Mouse (Mus musculus): ENCODE measurements at regions not wholly inside any gene's neighbourhood (a gene's known extent, or its start where the extent isn't known, plus 50 kb on each side); places are given as distances from the start of the nearest gene placed in this dataset.

DNA sequence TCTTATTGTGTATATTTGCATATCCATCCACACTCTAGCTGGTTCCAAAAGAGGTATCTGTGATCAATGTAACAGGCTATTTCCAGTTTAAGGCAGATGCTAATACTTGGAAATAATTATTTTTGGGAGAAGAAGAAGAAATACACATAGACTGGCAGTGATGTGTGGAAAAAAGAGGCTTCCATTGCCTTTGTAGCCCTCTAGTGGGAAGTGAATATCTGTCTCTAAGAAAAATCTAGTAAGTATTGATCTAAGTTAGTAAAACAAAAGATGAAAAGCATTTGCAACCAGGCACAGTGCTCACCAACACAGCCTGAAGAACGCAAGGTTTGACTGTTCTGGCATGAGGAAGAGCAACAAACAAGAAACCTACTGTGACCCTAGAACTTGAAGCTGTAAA is 488.9 kb upstream of the Crim1 start:
- no peaks in the 10 kb centered on the region for H3K36me3 ChIP-seq (ENCODE audit: control insufficient read depth, insufficient read depth, low read length)
- TF ChIP-seq POLR2A (IDR thresholded peaks at IDR 0.05; ENCODE audit: low read depth, low read length) (no peak), CTCF (conservative IDR thresholded peaks at IDR 0.05; ENCODE audit: insufficient read depth, insufficient read length, low read depth, low read length) (no peak)
- no peak overlapping the region for H3K4me3 ChIP-seq (ENCODE audit: insufficient read depth, low read depth, low read length)
- H3K27me3 ChIP-seq (replicated peaks; ENCODE audit: control insufficient read depth, insufficient read depth, low read length): no peaks in the 10 kb centered on the region
- 74% methylated on average over 1 of the region's 1 CpGs for whole genome bisulfite sequencing
- DNase-seq: no peak
- H3K27ac ChIP-seq (ENCODE audit: insufficient read depth, low read depth, low read length): no peak overlapping the region
- H3K4me1 ChIP-seq (ENCODE audit: control insufficient read depth, insufficient read depth, low read length): no peaks in the 10 kb centered on the region

DNA sequence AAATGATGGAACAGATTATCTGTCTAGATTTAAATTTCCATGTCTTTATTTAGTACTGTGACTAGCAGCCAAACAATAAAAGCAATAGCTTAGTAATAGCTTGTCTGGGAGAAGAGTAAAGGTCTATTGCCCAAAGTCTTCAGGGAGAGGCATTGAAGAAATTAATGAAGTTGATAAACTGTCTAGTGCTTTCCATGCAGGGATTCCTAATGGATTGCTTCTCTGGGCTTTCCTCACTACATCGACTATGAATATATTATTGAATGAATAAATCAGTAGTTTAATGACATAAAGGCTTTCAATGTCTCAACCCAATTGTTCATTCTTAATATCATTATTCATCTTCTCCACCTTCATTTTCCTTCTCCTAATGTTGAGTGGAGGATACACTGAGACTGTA is 487.9 kb upstream of the Crim1 start:
- no peak overlapping the region for H3K27ac ChIP-seq (ENCODE audit: insufficient read depth, low read depth, low read length)
- DNase-seq: no peak
- H3K4me1 ChIP-seq (ENCODE audit: control insufficient read depth, insufficient read depth, low read length): no peaks in the 10 kb centered on the region
- no peaks in the 10 kb centered on the region for H3K36me3 ChIP-seq (ENCODE audit: control insufficient read depth, insufficient read depth, low read length)
- WGBS: 89% methylated on average over 1 of the region's 1 CpGs
- no peaks in the 10 kb centered on the region for H3K27me3 ChIP-seq (replicated peaks; ENCODE audit: control insufficient read depth, insufficient read depth, low read length)
- no peak overlapping the region for H3K4me3 ChIP-seq (ENCODE audit: insufficient read depth, low read depth, low read length)
- TF ChIP-seq POLR2A (IDR thresholded peaks at IDR 0.05; ENCODE audit: low read depth, low read length): no peak

DNA sequence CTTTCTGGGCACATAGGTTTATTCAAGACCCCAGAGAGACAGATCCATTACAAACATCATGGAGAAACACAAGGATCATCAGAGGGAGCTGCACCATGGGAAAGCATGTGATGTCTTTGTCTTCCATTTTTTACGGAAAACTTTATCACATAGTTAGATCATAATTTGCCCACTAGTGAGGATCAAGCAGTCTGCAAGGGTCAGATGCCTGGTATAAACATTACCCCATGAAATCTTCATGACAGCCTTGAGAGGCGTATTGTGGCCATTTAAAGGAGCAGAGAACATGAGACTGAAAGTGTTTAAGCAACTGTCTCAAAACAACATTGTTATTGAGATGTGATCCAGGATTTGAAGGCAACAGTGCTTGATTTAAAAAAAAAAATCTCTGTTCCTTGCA is 481.6 kb upstream of the Crim1 start:
- 82% methylated on average over 2 of the region's 2 CpGs for WGBS
- H3K27me3 ChIP-seq (replicated peaks; ENCODE audit: control insufficient read depth, insufficient read depth, low read length): no peaks in the 10 kb centered on the region
- TF ChIP-seq POLR2A (IDR thresholded peaks at IDR 0.05; ENCODE audit: low read depth, low read length): no peak
- no peak for TF ChIP-seq CTCF (conservative IDR thresholded peaks at IDR 0.05; ENCODE audit: insufficient read depth, insufficient read length, low read depth, low read length)
- no peaks in the 10 kb centered on the region for H3K36me3 ChIP-seq (ENCODE audit: control insufficient read depth, insufficient read depth, low read length)
- no peaks in the 10 kb centered on the region for H3K4me1 ChIP-seq (ENCODE audit: control insufficient read depth, insufficient read depth, low read length)
- no peak overlapping the region for H3K27ac ChIP-seq (ENCODE audit: insufficient read depth, low read depth, low read length)
- H3K4me3 ChIP-seq (ENCODE audit: insufficient read depth, low read depth, low read length): no peak overlapping the region
- no peak for DNase-seq

DNA sequence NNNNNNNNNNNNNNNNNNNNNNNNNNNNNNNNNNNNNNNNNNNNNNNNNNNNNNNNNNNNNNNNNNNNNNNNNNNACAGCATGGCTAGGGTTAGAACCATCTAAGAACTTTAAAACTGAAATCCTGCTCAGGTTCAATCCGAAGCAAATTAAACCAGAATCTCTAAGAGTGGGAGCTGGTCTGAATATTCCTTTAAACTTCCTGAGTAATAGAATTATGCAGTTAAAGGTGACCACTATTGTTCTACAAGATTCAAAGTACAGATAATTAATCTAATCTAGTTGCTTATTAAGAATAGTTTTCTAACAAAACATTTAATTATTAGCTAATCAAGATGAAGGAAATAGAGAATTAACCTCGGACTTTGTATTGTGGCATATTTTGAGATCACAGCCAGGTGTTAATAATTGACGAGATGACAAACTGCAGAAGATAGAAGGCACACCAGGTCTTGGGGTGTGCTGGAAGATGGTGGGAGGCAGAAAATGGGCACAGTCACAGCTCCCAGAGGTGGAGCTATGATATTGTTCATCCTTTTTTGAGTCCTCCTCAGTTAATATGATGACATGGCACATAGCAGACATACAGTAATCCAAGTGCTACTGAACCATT is 465.5 kb upstream of the Crim1 start:
- TF ChIP-seq POLR2A (IDR thresholded peaks at IDR 0.05; ENCODE audit: low read depth, low read length) (no peak), CTCF (conservative IDR thresholded peaks at IDR 0.05; ENCODE audit: insufficient read depth, insufficient read length, low read depth, low read length) (no peak)
- 42% methylated on average over 3 of the region's 3 CpGs for WGBS
- Histone ChIP-seq H3K4me3 (ENCODE audit: insufficient read depth, low read depth, low read length) (no peak overlapping the region), H3K36me3 (ENCODE audit: control insufficient read depth, insufficient read depth, low read length) (no peaks in the 10 kb centered on the region), H3K27ac (ENCODE audit: insufficient read depth, low read depth, low read length) (peak overlapping the region; percentile 38; the same call in 1 of the 2 replicates), H3K27me3 (replicated peaks; ENCODE audit: control insufficient read depth, insufficient read depth, low read length) (no peaks in the 10 kb centered on the region), H3K4me1 (ENCODE audit: control insufficient read depth, insufficient read depth, low read length) (peaks cover 5% of the 10 kb centered on the region; the same call in 1 of the 2 replicates)
- peak; percentile 75 for DNase-seq

Data from kidney, adult 2 months (tissue).